Mouse (Mus musculus) embryo, embryonic 10.5 days (tissue): ENCODE measurements at regions not wholly inside any gene's neighbourhood (a gene's known extent, or its start where the extent isn't known, plus 50 kb on each side); places are given as distances from the start of the nearest gene placed in this dataset.
"Not testable (repeated sequence)": the region's sequence is repeated elsewhere in the genome, so short reads cannot be mapped to it uniquely, and the experiment has no call there.

Experiments used
- DNase-seq: peaks from one replicate; pipeline ENCODE4 v3.0.0-alpha.2; 2015; ENCODE audit warnings: low spot score

DNA sequence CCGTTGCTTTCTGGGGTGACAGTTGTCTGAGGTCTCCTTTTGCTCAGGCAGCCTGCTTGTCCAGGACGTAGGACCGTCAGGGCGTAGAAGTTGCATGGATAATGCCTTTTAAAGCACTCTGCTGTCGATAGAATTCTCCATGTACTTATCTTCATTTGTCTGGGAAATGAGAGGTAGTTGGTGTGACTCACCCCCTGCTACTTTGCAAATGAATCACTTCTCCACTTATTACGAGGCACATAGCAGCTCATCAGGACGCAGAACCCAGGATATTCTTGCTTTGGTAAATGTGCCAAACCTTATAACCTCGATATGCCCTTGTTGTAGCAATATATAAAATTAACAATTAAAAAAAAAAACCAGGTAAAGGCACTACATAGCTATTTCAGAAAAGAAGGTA lies 159.7 kb upstream of the Smlr1 start:
- no peak for DNase-seq

DNA sequence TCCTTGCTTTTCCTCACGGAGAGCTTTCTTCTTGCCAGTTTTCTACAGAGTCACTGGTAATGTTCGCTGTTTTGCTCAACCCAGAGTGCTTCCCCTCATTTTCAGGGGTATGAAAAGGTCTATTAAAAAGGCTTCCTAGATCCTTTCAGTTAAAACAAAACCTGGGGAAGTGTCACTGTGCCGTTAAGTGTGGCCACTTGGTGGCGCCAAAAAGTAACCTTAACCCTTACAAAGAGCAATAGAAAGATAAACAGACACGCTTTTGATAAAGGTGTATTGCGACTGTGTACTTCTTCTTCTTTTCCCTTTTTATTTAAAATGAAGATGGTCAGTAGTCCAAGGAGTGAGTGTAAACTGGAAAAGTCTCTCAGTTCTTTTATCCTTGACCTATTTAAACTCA lies 145.2 kb upstream of the Smlr1 start:
- DNase-seq: peak; percentile 84

DNA sequence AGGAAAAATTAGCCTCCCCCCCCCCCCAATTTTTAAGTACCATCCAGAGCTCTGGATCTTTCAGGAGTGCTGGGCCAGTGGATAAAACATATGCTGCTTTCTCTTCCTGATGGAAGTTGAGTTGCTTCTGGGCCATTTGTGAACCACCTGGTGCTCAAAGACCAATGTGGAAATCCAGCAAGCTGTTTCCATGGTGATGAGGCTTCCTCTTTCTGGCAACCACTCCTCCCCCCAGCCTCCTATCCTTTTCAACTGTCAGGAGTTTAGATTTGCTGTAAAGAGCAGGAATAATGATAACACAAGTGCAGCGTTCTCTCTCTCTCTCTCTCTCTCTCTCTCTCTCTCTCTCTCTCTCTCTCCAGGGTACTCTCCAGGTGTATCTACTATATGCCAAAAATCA lies 141.8 kb upstream of the Smlr1 start:
- DNase-seq: peak; percentile 24

DNA sequence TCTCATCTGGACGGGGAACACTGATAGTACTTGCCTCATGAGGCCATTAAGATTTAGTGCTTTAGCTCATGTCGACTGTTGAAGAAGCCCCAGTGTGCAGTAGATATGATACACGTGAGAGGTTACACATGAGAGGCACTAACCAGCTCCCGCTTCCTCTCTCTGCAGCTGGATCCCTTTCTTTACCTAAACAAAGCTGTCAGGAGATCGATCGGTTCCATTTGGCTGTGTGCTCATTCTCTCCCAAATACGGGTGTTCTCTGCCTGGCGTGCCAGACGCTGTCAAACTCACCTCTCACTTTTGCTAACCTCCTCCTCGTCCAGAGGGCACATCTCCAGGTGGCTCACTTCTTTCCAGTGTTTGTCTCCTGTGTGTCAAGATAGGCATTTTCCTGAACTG lies 139.3 kb upstream of the Smlr1 start:
- no peak for DNase-seq

DNA sequence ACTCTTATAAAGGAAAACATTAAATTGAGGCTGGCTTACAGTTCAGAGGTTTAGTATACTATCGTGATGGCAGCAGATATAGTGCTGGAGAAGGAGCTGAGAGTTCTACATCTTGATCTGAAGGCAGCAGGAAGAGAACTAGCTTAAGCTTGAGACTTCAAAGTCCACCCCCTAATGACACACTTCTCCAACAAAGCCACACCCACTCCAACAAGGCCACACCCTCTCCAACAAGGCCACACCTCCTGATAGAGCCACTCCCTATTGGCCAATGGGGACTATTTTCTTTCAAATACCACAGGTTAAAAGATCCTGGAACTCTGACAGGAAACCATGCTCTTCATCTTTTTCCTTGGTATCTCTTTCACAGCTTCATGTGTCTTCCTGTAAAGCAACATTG lies 134.0 kb upstream of the Smlr1 start:
- no peak for DNase-seq

DNA sequence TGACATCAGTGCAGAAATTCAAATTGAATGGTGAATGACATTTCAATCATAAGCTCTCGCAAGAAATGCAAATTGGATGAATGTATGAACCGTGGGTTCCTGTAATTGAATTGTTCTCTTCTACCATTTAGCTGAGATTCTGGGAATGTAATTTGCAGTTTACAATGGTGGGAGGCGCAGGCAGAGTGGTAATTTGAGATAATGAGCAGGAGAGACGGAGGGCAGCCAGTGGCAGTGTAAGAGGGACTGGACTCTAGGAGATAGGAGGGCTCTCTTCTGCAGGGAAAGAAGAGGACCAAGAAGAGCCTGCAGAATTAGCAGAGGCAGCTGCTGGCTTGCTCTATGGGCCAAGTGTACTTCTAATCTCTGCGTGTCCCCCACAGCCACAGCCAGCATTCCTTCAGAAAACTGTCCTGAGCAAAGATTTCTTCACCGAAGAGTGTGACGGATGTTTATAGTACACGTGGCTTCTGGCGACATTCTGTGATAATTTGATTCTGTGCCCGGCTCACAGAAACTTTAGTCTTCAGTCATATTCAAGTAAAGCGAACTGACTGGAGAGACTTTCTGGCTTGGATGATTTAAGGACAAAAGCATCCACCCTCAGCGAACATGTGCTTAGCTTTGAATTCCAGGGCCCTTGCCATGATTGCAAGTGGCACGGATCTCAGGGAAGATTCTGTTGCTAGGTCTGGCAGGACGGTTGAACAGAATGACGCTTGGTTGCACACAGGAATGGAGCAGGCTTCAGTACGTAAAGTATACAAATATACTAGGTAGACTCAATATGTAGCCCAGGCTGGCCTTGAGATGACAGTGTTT lies 116.9 kb upstream of the Smlr1 start:
- no peak for DNase-seq

DNA sequence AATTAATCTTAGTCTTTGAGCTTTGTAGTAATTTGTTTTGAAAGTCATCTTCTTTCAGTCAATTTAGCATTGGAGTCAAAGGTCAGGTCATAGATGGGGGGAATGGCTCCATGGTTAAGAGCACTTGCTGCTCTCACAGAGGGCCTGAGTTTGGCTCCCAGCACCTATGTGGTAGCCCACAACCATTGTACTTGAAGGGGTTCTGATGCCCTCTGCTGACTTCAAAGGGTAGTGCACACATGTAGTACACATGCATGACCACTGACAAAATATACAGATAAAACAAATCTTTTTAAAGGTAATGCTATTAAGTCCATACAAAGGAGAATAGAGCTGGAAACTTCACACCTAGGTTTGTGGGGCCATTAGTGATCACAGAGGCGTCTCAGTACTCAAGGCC lies 111.7 kb upstream of the Smlr1 start:
- DNase-seq: no peak

DNA sequence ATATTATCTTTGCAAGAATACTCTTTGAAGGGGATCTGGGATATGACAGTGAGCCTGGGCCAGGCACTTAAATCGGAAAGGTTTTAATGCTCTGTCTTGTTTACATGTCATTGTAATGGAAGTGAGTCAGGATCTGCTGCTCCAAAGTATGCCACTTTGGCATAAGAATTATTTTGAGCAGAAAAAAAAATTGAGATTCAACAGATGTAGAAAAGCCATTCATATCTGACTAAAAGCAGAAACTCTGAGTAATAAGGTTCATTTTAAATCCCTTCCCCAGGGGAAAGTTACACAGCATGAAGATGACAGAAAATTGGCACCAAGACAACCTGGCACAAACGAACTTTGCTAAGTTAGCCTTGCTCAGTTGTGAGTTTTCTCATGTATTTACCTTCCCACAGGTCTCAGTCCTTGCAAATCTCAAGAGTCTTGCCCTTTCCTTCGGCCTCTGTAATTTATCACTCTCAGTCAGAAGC lies 107.5 kb upstream of the Smlr1 start:
- no peak for DNase-seq

DNA sequence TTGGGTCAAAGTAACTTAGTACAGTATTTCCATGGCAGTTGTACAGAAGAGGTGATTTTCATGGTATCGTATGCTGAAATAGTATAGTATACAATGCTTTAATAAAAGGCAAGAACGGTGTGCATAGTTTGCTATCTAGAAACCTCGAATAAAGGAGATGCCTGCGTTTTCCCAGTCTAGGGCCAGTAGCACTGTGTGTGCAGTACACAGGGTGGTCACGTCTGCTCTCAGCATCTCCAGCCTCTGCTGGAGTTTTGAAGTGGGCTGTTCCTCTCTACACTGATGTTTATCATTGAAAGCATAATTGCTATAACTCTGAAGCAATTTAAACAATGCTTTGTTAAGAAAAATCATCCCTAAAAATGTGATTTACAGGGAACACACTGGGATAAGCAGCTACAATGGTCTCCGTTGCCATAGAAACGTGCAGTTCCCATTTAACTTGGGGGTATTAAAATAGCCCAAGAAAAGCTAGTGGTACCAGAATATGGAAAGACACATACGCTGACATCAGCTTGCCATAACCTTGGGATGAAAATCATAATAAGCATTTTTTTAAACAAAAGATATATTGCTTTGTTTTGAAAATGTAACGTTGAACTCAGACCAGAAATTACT lies 106.1 kb upstream of the Smlr1 start:
- no peak for DNase-seq

DNA sequence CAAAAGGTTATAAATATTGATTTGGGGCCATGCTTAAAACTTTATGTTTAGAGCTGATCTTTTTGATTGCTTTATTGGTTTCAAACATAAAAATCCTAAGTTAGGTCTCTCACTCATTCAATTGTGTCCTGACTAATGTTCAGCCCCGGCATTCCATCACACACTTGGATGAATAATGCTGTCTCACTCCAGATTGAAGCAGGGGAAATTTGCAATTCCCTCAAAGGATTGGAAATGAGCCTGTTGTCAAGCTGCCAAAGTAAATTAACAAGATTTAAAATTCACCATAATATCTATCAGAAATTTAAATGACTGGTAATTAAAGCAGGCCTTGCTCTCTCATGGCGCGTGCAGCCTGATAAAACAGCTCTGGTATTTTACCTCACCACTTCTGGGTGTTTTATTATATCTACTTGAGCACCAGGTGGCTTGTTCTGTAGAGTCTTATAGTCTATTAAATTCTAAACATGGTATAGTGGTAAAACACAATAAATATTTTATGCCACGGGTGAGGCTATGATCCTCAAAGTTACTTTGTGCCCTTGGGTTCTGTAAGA lies 97.1 kb upstream of the Smlr1 start:
- no peak for DNase-seq

DNA sequence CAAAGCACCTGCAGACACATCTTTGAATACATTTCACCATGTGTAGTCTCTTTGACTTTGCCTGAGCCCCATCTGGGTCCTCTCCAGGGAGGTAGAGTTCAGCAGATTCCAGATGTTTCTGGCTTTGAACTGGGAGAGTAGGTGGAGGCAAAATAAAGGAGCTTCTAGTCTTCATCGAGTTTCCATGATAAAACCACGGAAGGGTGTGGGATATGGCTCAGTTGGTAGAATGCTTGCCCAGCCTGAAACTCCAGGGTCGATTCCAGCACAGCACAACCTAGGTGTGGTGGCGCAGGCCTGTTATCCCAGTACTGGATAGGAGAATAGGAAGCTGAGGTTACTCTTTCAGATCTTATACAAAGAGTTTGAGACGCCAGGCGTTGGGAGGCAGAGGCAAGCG lies 96.2 kb upstream of the Smlr1 start:
- DNase-seq: no peak

DNA sequence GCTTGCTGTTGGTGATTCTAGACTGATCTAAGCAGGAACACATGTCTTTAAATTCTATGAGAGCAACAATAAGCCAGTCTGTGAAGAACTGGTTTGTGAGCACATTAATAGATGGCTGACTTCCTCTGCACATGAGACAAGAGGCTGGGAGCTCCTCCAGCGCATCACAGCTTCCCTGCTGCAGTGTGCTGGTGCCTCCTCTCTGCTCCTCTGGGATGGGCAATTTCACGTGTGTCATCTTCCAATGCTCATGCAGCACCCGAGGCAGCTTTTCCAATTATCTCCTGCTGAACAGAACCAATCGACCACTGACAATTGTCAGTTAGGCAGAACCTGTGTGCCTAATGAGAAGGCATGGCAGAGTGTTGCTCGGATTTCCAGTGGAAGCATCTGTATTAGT lies 86.5 kb upstream of the Smlr1 start:
- no peak for DNase-seq

DNA sequence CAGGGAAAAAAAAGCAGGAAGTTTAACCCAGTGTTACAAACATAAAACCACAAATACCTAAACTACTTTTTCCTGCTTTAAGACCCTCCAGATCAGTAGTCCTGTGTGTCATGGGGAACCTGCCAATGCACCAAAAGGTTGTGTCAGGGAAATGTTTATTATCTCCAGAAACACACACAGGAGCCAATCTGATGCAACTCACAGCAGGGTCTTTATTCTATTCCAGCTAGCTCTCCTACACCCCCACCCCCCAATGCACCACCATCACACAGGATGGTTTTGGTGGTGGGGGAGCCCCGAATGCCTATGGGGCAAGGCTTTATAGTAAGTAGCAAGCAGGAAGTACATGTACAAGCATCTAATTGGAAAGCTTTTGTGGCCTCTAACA lies 85.7 kb upstream of the Smlr1 start:
- DNase-seq: not testable (repeated sequence)

DNA sequence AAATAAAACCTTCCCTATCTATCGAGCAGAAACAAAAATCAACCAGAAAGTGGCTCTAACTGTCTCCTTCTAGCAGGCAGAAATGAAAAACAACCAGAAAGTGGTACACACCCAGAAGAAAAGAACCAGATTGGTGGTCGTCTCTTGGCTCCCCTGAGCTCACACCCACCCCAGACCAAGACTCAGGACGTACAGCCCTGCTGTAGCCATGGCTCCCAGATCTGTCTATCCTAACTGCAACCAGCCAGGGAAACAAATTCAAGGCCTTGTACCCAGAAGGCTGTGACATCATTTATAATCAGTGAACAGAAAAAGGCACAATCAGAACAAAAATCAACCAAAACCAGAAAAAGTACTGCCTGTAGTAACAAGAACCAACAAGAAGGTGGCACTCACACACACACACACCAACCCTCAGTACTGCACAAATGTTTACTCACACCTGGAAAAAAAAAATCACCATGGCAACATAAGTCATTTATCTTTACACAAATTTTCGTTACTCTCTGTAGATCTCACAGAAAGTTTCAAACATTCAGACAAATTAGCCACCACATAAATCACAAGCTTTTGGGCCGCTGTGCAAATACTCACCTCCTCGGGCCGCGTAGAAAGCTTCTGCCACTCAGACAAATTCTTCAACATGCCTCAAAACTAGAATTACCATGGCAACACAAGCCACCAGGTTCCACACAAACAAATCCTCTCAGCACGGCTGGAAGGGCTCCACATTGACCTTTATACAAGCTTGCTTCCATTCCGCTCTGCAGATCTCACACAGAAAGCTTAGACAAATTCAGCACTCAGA lies 85.1 kb upstream of the Smlr1 start:
- peak; percentile 65 for DNase-seq

DNA sequence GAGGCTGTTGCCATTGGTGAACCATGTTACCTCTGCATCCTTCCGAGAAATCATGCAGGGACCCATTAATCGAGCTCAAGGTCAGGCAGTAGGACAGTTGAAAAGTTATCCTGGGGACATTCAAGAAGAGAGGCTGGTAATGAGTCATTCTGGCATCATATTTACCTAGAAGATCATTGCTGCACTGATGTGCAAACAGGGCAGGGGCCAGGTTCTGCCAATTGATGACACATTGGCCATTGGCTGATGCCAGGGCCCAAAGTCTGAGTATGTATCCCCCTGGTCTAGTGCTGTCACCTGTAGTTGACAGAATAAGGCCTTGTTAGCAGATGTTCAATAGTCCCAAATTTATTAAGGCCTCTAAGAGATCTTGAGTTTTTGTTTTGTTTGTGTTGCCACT lies 83.6 kb upstream of the Smlr1 start:
- no peak for DNase-seq

DNA sequence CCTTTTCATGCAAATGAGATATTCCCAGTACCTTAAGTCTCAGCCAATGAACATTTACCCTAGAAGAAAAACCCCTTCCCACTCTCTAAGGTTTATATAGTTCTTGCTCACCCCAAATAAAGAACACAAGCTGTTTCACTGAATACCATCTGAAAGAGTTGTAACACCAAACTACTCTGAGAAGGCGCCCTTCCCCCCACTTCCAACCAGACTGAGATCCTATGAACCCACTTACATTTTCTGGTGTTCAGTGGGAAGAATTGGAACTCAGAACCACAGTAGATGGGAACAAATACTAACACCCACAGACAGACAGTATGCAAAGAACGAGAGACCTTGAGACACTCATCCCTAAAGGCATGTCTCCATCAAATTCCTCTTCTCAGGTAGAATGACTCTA lies 65.4 kb upstream of the Smlr1 start:
- no peak for DNase-seq

DNA sequence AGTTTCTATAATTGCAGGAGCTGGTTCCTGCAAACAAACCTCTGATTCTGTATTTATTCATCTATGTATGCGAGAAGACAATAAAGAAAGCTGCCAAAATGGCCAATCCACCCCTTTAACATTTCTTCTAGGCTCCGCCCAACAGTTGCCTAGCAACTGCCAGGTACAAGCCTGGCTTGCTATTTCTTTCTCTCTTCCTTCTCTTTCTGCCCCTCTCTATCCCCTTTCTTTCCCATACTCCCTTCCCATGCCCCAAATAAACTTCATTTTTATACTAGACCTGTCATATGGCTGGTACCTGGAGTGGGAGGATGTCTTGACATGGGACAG lies 53.2 kb upstream of the Smlr1 start:
- DNase-seq: no peak

DNA sequence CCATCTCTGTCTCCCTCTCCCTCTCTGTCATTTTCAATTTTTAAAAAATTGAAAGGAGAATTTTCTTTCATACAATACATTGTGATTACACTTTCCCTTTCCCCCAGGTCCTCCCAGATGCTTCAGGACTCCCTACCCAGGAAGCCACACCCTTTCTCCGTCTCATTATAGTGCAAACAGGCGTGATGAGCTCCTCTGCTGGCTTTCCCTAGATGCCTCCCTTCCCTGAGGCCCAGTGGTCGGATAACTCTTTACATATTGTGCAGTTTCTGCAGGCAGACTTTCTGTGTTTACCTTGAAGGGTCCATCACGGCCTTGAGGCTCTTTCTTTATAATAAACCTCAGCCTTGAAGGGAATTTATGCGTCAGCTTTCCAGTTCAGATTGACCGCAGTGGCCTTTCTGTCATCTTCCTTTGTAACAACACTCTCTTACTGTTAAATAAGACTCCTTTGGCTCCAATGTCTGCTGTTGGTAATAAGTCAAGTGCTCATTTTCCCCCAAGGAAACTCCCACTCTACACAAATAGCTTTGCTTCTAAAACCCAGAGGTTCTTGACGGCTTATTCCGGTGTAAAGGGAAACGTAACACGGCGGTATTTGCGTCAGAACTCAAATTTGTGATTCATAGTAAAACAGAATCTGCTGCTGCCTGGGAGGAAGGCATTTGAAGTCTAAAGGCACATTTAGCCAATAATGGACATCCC lies 52.7 kb upstream of the Smlr1 start:
- DNase-seq: no peak
